Mouse (Mus musculus) brain, embryonic 14.5 days (tissue): ENCODE measurements at regions not wholly inside any gene's neighbourhood (a gene's known extent, or its start where the extent isn't known, plus 50 kb on each side); places are given as distances from the start of the nearest gene placed in this dataset.

ENCODE experiments used
- CTCF ChIP-seq: fragments of 200-500 bp; IDR thresholded peaks from 2 replicates; pipeline ENCODE4 v1.5.1; 2012; ENCODE audit warnings: inconsistent platforms, mild to moderate bottlenecking, moderate library complexity, borderline replicate concordance; ENCODE audit not compliant: insufficient read depth, insufficient read length; ENCODE audit errors: extremely low read depth
- POLR2A ChIP-seq: fragments of 200-500 bp; IDR thresholded peaks from 2 replicates; pipeline ENCODE4 v1.6.1; 2012; ENCODE audit warnings: mild to moderate bottlenecking, inconsistent platforms, borderline replicate concordance; ENCODE audit not compliant: poor library complexity, insufficient read depth, insufficient read length, severe bottlenecking; ENCODE audit errors: extremely low read depth

GRCm38 (mm10) chr7:135769082-135769673, 53.0 kb upstream of the Mki67 start:
- no peak for TF ChIP-seq POLR2A
- no peak for TF ChIP-seq CTCF
